Mouse (Mus musculus): ENCODE data around the gene Cyp39a1. TPM values are rescaled to one million over a fixed set of nuclear protein-coding genes. Genes with fewer than 3 reads are reported as not detected.

The Cyp39a1 gene
- 0.41 TPM in 1 of 2 replicates, not detected in the other for polyA plus RNA-seq (2012; ENCODE audit: low replicate concordance)

DNA sequence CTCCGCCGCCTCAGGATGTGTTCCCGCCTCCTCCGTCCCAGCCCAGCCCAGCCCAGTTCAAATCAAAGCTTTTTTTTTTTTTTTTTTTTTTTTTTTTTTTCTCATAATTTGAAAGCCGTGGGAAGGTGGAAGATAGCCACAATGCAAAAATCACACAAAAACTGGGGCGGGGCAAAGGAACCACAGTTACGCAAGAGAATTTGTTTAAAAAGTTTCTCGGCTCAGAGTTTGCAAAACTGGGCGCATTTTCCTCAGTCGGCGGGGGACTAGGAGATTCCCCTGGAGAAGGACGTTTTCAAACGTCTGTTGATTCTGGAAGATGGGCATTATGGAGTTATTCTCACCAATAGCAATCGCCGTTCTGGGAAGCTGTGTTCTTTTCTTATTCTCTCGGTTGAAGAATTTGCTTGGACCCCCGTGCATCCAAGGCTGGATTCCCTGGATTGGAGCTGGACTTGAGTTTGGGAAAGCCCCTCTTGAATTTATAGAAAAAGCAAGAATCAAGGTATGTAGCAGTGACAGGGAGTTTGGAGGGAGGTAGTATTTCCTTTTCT is at the start of gene Cyp39a1:
Gene Cyp39a1 (plus strand): TSS at position 136 of the 554 bp plus-strand sequence.

DNA sequence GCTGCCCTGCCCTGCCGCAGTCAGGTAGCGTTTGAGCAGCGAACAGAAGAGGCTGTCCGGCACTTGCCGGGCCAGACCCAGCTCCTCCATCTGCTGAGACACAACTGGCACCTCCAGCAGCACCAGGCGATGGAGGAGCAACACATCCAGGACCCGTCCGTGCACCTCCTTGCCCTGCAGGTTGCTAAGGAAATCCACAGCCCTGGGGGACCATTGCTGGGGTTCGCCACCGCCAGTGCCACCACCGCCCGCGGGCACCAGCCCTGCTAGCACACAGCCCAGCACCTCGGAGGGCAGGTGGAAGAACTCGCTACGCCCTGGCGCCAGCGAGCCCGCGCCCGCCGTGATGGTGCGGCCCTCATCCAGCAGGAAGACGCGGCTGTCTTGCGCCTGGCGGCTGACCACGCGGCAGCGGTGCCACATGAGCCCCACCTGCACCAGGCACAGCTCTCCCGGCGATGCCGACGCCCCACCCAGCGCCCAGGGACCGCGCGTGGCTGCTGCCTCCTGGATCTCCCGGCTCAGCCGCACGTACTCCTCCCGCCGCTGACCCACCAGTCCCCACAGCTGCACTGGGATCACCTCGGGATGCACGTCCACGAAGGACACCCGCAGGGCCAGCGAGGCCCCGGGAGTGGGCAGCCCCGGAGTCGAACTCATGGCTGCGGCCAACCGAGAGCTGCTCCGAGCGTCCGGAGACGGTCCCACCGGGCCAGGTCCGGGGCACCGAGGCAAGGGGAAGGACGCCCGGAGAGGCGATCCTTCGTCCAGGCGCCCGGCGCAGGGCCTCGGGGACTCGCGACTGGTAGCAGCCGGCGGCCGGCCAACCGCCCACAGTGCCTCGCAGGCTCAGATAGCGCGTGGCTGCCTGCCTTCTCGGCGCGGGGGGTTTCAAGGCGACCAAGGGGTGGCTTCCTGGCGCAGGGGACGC is 37.5 kb upstream of the Cyp39a1 start, which contains the start of gene Tdrd6:
Gene Tdrd6 (minus strand): TSS at position 804 of the 931 bp plus-strand sequence.

DNA sequence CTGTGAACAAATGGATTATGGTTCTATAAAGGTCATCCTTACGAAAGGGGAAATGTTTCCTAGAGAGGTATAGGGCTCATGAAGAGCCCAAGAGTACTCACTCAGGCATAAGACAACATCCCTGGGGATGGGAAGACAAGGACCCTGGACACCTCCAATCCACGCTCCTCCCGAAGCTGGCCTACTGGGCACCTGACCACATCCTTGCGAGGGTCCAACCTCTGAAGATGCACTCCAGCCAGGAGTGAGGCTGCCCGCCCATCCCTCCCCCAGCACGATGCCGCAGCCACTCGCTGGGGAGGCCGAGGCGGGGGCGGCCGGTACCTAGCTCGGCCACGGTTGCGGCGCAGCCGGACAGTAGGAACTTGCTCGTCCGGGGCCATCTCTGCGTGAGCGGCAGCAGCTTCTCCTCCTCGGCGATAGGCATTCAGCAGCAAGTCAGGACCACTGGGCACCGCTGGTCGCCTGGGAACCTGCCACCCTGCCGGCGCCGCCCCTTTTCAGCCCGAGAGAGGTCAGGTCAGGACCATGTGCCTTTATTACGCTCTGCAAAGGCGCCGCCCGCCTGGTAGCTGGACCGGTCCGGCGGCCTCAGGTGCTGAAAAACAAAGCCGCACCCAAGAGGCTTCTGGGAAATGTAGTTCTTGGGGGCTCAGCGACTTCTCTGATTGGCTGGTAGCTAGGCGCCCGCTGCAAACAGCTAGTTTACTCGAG is 492 bp upstream of the Cyp39a1 start, which contains the start of gene Slc25a27:
Gene Slc25a27 (minus strand): TSS at position 639 of the 714 bp plus-strand sequence.

Other genes starting within 250 kb of the Cyp39a1 start
- not detected in 2 replicates for gene Mep1a, start 164.6 kb upstream of the Cyp39a1 start, polyA plus RNA-seq (2012; ENCODE audit: low replicate concordance)
- gene Ankrd66, start 123.8 kb upstream of the Cyp39a1 start, polyA plus RNA-seq (2012; ENCODE audit: low replicate concordance): not detected in 2 replicates
- gene Pla2g7, start 99.3 kb upstream of the Cyp39a1 start, polyA plus RNA-seq (2012; ENCODE audit: low replicate concordance): 2.2 and 3.1 TPM in 2 replicates
- not detected in 2 replicates for gene Tdrd6, start 37.1 kb upstream of the Cyp39a1 start, polyA plus RNA-seq (2012; ENCODE audit: low replicate concordance)
- 0.16 and 0.24 TPM in 2 replicates for gene Slc25a27, start 211 bp upstream of the Cyp39a1 start, polyA plus RNA-seq (2012; ENCODE audit: low replicate concordance)
- 0.27 TPM in 1 of 2 replicates, not detected in the other for gene Rcan2, start 133.9 kb downstream of the Cyp39a1 start, polyA plus RNA-seq (2012; ENCODE audit: low replicate concordance)